20 mouse cellular contexts compared by ENCODE assay signal in genomic region chr15:79807050-79807449, GRCm38 (mm10). TPM values are rescaled to one million over a fixed set of nuclear protein-coding genes. Genes with fewer than 3 reads are reported as not detected.
"Had no signal": no experiment of that assay in that cellular context is flagged by ENCODE, and none has a peak within 500 bp of the region (broad histone marks: within the 10 kb centered on the region; RNA-seq: fewer than 3 reads in every experiment).

No protein-coding gene starts in this region.

- H3K36me3 ChIP-seq: midbrain, embryonic 10.5 days; midbrain, embryonic 12.5 days; neural tube, embryonic 13.5 days; neural tube, embryonic 15.5 days had no signal

- H3K9me3 ChIP-seq: midbrain, embryonic 10.5 days; midbrain, embryonic 12.5 days; neural tube, embryonic 13.5 days; neural tube, embryonic 15.5 days had no signal

- ATAC-seq: midbrain, embryonic 16.5 days had no signal

- DNase-seq: lung, embryonic 14.5 days; lung, postnatal 10 days; lung, postnatal 4 days; midbrain, embryonic 14.5 days; retina, postnatal 1 day; right cerebral cortex, adult 18-20 months; right cerebral cortex, postnatal 25 days; right cerebral cortex, postnatal 4 days; spleen, adult 18-20 months; thymus, adult 18-20 months; thymus, postnatal 14 days; thymus, postnatal 36 days had no signal

- H3K27ac ChIP-seq: midbrain, embryonic 10.5 days; midbrain, embryonic 12.5 days; neural tube, embryonic 13.5 days; neural tube, embryonic 15.5 days had no signal

- H3K9ac ChIP-seq: lung, embryonic 14.5 days; midbrain, embryonic 12.5 days; neural tube, embryonic 13.5 days; neural tube, embryonic 15.5 days had no signal

- H3K4me3 ChIP-seq: midbrain, embryonic 10.5 days; midbrain, embryonic 12.5 days; myocyte; neural tube, embryonic 13.5 days; neural tube, embryonic 15.5 days had no signal

- H3K4me2 ChIP-seq: lung, embryonic 14.5 days; midbrain, embryonic 12.5 days; neural tube, embryonic 13.5 days; neural tube, embryonic 15.5 days had no signal

RNA-seq across cellular contexts. Expression of gene Npcd, which starts 27.0 kb away (rescaled TPM):
- polyA plus RNA-seq: lung, embryonic 14.5 days; midbrain, embryonic 10.5 days; midbrain, embryonic 14.5 days; neural tube, embryonic 11.5 days; neural tube, embryonic 13.5 days; thymus, postnatal 0 days had no signal
